Comparison of ENCODE assay signal across 9 mouse cellular contexts in the genomic region with DNA sequence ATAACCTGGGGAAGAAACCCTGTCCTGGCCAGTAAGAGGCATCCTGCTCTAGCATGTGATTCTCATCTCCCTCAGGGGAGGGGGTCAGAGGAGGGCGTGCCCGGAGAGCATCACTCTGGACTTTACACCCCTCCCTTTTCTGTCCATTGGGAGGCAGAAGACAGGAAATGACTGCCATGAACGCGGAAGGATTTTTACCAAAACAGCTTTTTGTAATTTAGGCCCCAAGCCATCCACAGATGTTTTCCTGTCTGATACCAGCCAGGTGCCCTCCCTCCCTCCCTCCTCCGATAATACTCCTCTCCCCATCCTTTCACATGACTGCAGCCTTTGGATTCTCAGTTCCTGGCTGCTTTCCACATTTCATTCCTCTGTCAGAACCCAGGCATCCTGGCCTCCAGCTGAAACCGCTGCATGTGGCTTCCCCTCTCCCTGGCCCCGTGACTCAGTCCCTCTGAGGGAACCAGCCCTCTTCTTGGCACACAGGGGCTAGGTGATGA. TPM values are rescaled to one million over a fixed set of nuclear protein-coding genes. Genes with fewer than 3 reads are reported as not detected.
DNase-seq lines count a peak whose midpoint lies in the region; ATAC-seq lines count a peak whose summit lies in the region.
"Had no signal": no experiment of that assay in that cellular context is flagged by ENCODE, and none has a peak within 500 bp of the region (broad histone marks: within the 10 kb centered on the region; RNA-seq: fewer than 3 reads in every experiment).

Gene Lrrn4cl (plus strand): TSS at position 367 of the 500 bp plus-strand sequence.

- no peak within 1 kb of the TSS for H3K27ac ChIP-seq in liver, embryonic 11.5 days (ENCODE audit: low read depth, low read length)
- no peak within 1 kb of the TSS for H3K27ac ChIP-seq in heart, embryonic 11.5 days (ENCODE audit: low read depth, low read length)
- peak within 1 kb of the TSS; percentile 65 for H3K27ac ChIP-seq in limb, embryonic 15.5 days
- H3K27ac ChIP-seq: midbrain, embryonic 12.5 days had no signal

- H3K9ac ChIP-seq in liver, embryonic 11.5 days (ENCODE audit: low read depth, low read length) = no peak within 1 kb of the TSS
- no peak within 1 kb of the TSS for H3K9ac ChIP-seq in heart, embryonic 11.5 days (ENCODE audit: low read depth, low read length)
- H3K9ac ChIP-seq in limb, embryonic 15.5 days = no peak within 1 kb of the TSS
- H3K9ac ChIP-seq: midbrain, embryonic 12.5 days had no signal

- H3K9me3 ChIP-seq in liver, embryonic 11.5 days (ENCODE audit: control insufficient read depth, low read length) = no peaks in the 10 kb centered on the region
- H3K9me3 ChIP-seq in heart, embryonic 11.5 days (replicated peaks; ENCODE audit: control insufficient read depth, low read length) = no peaks in the 10 kb centered on the region
- no peaks in the 10 kb centered on the region for H3K9me3 ChIP-seq in limb, embryonic 15.5 days
- H3K9me3 ChIP-seq: midbrain, embryonic 12.5 days had no signal

- H3K4me1 ChIP-seq in liver, embryonic 11.5 days (replicated peaks; ENCODE audit: control insufficient read depth, insufficient read depth, low read length) = no peaks in the 10 kb centered on the region
- H3K4me1 ChIP-seq in heart, embryonic 11.5 days (ENCODE audit: control insufficient read depth, insufficient read depth, low read length) = peaks cover 4% of the 10 kb centered on the region; the same call in 1 of the 2 replicates
- peaks cover 16% of the 10 kb centered on the region for H3K4me1 ChIP-seq in limb, embryonic 15.5 days
- H3K4me1 ChIP-seq: midbrain, embryonic 12.5 days had no signal

- peaks cover 8% of the 10 kb centered on the region; the same call in 1 of the 2 replicates for H3K36me3 ChIP-seq in liver, embryonic 11.5 days (ENCODE audit: control insufficient read depth, insufficient read depth, low read length)
- 0 out of 2 replicates have a peak, but pooled peaks cover 3% of the 10 kb centered on the region for H3K36me3 ChIP-seq in heart, embryonic 11.5 days (ENCODE audit: control insufficient read depth, insufficient read depth, low read length)
- peaks cover 31% of the 10 kb centered on the region for H3K36me3 ChIP-seq in limb, embryonic 15.5 days

- H3K4me3 ChIP-seq in liver, embryonic 11.5 days (ENCODE audit: low read depth, low read length) = no peak within 1 kb of the TSS
- no peak within 1 kb of the TSS for H3K4me3 ChIP-seq in heart, embryonic 11.5 days (ENCODE audit: low read depth, low read length)
- H3K4me3 ChIP-seq in limb, embryonic 15.5 days = no peak within 1 kb of the TSS
- H3K4me3 ChIP-seq: midbrain, embryonic 12.5 days had no signal

- 0 out of 2 replicates have a peak, but pooled peaks have one; percentile 26 for ATAC-seq in liver, embryonic 11.5 days (replicated peaks; ENCODE audit: low FRiP score)
- no peak; the same call in 1 of the 2 replicates for ATAC-seq in heart, embryonic 11.5 days (replicated peaks; ENCODE audit: insufficient number of reproducible peaks, low FRiP score, low TSS enrichment)
- ATAC-seq in limb, embryonic 15.5 days (ENCODE audit: insufficient number of reproducible peaks, low FRiP score, low TSS enrichment, low read depth) = peak; percentile 49; the same call in 1 of the 2 replicates

- 48% methylated on average over 7 of the region's 7 CpGs for WGBS in liver, embryonic 11.5 days
- WGBS in heart, embryonic 11.5 days (ENCODE audit: insufficient replicate concordance) = 26% methylated on average over 7 of the region's 7 CpGs
- 8% methylated on average over 7 of the region's 7 CpGs for WGBS in limb, embryonic 15.5 days

- DNase-seq in liver, embryonic 11.5 days (ENCODE audit: low spot score) = no peak
- no peak for DNase-seq in liver
- peak; percentile 68 for DNase-seq in embryo, embryonic 10 days (ENCODE audit: low spot score)
- peak; percentile 57 to 67 for DNase-seq in urinary bladder, postnatal 4 days (ENCODE audit: low spot score in 2 of 2)
- no peak for DNase-seq in left cerebral cortex, adult 11 months (ENCODE audit: low spot score)
- no peak for DNase-seq in cerebellum, adult 11-12 months

- H3K27me3 ChIP-seq in liver, embryonic 11.5 days (replicated peaks; ENCODE audit: control insufficient read depth, insufficient read depth, low read length) = no peaks in the 10 kb centered on the region
- H3K27me3 ChIP-seq in heart, embryonic 11.5 days (ENCODE audit: control insufficient read depth, insufficient read depth, low read length) = no peaks in the 10 kb centered on the region
- no peaks in the 10 kb centered on the region for H3K27me3 ChIP-seq in limb, embryonic 15.5 days
- H3K27me3 ChIP-seq: midbrain, embryonic 12.5 days had no signal

- H3K4me2 ChIP-seq in liver, embryonic 11.5 days = peak within 1 kb of the TSS; percentile 10; the same call in 1 of the 2 replicates
- peak within 1 kb of the TSS; percentile 7; the same call in 1 of the 2 replicates for H3K4me2 ChIP-seq in heart, embryonic 11.5 days
- H3K4me2 ChIP-seq in limb, embryonic 15.5 days = no peak within 1 kb of the TSS
- H3K4me2 ChIP-seq: midbrain, embryonic 12.5 days had no signal

RNA-seq across cellular contexts. Expression of gene Lrrn4cl, which starts in this region (rescaled TPM):
- 0.10 and 0.34 TPM in 2 replicates for polyA plus RNA-seq in liver, embryonic 11.5 days (2014; fragmentation: Nextera tagmentation; extraction: Ambion mirVana)
- 0.33 and 0.44 TPM in 2 replicates for polyA plus RNA-seq in heart, embryonic 11.5 days (2014; fragmentation: Nextera tagmentation; extraction: Ambion mirVana)
- polyA plus RNA-seq in limb, embryonic 15.5 days (2015; fragmentation: Nextera tagmentation; extraction: Ambion mirVana) = 3.1 and 4.3 TPM in 2 replicates

Comparison
In these comparisons a context has a peak if more than half of its experiments do, and no peak if none do; other contexts are left out.
1. Peak in ATAC-seq and H3K4me2 ChIP-seq in liver, embryonic 11.5 days; RNA of the gene not detected or under 1 TPM.
2. DNase-seq: peak in embryo, embryonic 10 days (single experiment) and urinary bladder, postnatal 4 days (2 of 2); none in liver, embryonic 11.5 days (single experiment), liver (single experiment), left cerebral cortex, adult 11 months (single experiment) and cerebellum, adult 11-12 months (single experiment).